Mouse (Mus musculus): ENCODE measurements around the gene Smarcd1.

Smarcd1 gene

DNA sequence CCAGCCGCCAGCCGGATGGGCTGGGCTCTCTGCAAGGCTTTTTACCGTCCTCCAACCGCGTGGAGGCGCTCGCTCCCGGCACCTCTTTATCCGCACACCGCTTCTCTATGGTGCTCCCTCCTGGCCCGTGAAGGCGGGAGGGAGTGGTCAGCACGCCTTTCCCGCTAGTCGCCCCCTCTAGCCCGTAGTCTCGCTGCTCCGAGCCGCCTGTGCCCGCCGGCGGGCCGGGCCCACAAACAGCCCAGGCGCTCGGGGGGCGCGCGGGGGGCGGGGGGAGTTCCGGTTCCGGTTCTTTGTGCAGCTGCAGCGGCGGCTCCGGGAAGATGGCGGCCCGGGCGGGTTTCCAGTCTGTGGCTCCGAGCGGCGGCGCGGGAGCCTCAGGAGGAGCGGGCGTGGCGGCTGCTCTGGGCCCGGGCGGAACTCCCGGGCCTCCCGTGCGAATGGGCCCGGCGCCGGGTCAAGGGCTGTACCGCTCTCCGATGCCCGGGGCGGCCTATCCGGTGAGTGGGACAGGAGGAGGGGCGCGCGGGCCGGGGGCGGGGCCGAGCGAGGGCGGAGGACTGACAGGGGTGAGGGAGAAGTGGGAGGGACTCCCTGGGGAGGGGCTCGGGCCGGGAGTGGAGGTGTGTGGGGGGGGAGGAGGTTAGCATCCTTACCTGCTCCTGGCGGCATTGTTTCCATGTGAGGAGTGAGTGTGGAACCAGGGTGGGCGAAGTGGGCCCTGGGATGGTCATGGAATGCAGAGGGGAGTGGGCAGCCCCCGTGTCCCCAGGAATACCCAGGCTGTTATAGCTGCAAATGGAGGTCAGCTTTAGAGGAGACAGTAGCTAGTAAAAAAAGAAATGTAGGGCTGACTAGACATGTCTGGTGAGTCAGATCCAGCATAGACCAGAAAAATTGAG is at the start of gene Smarcd1:
Gene Smarcd1 (plus strand): TSS at position 131 of the 902 bp plus-strand sequence.
- DNase-seq: peak; percentile 94

DNA sequence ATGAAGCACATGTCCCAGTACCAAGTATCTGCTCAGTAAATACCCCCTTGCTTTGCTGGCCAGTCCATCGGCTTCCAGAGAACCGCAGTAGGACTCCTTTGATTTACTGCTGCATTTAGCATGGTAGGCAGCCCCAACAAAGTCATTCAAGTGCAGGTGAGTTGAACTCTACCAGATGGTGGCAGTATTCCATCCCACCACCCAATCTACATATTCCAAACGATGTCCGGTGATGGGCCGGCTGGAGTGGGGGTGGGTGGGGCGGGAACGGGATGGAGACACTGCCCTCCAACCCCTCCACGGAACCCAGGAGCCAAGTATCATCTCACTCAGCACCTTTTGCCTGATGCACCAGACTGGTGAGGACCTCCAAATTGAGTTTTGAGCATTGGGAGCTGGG is 48.6 kb upstream of the Smarcd1 start:
- no peak for DNase-seq

DNA sequence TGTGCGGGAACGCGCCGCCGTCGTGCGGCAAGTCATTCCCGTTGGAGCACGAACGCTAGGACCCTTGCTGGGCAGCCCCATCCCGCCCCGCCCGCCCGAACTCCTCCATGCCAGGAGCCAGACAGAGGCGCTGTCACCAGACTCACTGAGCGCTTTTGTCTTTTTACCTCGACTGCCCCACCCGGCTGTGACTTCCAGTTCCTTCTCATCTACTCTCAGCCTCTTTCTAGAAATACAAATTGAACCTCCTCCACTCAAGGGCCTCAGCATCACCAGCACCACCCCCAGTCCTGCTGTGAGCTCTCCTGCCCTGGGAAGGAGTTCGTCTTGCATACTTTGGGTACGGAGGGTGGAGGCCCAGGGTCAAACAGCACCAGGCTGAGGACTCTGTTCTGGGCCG is 48.1 kb upstream of the Smarcd1 start:
- DNase-seq: no peak

DNA sequence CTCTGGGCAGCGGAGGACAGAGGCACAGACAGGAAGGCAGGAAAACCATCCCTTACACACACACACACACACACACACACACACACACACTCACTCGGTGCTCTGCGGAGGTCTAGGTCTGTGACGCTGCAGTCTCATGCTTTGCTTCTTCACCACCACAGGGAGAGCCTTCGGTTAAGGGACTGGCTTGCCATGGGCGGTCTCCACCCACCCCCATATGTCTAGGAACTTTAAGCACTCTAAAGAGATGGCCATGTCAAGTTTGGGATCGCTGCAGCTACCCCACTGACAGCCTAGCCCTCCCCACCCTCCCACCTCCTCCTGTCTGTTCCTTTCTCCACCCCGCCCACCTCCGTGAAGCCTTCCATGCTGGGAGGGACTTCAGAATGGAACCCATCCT is 46.0 kb upstream of the Smarcd1 start:
- no peak for DNase-seq

DNA sequence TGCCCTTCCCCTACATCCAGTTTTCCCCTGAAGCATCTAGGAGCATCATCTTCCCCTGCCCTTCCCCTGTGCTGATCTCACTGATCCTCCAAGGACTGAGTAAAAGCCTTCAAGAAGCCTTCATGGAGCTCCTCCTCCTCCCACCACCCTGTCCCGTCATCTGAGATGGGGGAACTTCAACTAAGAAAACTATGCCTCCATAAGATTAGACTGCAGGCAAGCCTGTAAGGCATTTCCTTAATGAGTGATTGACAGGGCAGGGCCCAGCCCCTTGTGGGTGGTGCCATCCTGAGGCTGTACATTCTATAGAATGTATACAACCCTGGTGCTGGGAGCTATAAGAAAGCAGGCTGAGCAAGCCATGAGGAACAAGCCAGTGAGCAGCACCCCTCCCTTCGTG is 43.5 kb upstream of the Smarcd1 start:
- no peak for DNase-seq

DNA sequence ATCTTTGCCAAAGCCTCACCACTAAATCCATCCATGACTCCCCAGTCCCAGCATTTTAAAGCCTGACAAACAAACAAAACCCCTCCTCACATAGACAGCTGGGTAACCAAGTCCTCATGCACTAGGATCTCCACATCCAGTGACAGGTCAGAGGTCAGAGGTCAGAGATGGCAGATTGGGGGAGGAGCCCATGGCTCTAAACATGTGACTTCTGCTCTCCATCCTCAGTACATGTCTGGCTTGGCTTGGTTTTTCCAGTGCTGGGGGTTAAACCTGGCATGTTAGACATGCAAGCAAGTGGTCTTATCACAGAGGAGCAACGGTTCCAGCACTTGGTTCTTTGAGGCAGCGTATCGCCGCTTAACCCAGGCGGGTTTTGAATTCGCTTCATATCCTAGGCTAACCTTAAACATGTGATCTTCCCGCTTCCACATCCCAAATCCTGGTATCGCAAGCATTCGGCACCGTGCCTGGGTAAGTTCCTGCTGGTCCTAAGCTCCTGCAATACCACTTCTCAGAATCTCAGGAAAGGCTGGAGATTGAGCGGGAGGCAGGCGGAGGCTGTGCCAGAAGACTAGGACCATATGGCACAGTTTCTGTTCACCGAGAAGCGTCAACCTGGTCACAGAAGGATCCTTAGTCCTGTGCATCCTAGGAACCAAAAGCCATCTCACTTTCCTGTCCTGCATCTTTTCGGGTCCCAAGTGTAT is 40.7 kb upstream of the Smarcd1 start:
- DNase-seq: peak; percentile 69

DNA sequence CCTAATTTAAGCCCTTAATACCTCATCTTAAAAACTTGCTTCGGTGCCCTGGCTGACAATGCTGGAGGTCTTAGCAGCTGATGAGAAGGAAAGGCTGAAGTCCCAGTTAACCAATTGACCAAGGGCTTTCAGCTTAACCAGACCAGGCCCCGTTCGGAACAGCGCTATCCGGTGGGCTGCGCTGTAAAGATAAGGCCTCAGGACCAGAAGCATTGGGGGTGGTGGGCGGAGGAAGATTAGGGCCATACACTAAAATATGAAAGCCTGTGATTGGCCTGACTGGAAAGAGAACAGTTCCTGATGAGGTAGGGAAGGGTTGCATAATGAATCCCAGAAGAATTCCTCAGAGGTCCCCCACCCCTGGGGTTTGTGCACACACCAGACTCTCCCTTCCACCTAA is 39.6 kb upstream of the Smarcd1 start:
- no peak for DNase-seq

DNA sequence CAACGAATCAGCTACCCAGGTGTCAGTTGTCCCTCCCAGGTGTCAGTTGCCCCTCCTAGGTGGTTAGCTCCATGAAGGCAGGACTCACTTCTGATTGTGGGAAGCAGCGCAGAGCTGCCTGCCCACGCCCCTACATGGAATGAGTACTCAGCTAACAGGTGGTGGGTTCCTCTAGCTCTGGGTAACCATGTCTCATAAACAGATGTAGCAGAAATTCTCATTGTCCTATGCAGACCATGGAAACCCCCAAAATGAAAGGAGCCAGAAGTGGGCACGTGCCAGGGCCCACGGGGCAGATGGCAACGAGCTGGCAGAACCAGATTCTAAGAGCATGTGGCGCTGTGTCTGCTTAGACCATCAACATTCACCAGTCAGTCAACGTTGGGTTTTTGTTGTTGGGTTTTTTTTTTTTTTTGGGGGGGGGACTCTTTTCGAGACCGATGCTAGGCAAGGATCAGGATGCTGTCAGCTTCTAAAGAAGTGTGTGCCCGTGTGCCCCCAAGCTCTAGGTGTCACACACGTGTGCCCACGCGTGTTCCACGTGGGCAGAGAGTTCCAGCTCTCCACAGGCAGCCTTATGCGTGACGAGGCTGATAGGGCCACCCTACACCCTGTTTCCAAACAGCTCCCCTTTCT is 37.8 kb upstream of the Smarcd1 start:
- DNase-seq: no peak

DNA sequence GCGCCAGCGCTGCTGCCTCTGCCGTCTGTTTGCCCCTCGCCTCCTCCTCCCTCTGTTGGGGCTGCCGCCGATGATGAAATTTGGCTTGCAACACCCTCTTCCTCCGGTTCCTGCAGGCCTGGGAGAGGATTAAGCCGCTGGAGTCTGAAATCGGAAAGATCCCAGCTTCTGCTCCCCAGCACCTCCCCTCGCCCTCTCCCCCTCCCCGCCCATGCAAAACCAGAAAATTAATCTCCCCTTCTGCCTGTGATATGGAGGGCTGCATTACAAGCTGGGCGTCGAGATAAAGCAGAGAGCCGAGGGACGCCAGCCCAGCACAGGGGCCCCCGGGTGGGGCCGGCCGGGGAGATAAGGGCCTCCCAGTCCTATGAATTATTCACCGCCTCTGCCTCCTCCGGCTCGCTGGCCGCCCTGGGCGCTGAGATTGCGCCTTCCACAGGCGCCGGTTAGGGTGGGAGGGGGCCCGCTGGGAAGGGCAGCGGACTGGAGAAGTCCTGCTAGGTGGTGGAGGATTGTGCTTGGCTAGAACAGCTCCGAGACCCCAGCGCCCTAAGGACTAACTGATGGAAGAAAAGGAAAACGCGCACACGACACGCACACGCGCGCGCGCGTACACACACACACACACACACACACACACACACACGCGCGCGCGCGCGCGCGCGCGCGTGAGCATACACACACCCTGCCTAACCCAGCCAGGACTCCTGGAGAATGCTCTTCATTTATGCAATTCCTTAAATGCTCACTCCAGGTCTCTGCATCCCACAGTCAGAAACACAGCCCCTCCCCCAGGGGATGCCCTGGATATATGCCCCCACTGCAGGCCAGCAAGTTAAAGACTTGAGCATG is 37.1 kb upstream of the Smarcd1 start:
- DNase-seq: peak; percentile 60

DNA sequence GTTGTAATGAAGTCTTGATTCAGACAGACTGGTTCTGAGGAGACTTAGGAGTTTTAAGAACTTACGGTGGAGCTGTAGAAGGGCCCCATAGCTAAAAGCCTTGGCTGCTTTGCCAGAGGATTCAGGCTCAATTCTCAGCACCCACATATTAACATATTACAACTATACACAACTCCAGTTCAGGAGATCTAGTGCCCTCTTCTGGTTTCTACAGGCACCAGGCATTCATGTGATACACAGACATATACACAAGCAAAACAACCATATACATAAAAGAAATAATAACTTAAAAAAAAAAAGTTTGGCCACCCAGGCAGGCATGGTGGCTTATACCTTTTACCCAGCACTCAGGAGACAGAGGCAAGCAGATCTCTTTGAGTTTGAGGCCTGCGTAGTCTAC is 34.4 kb upstream of the Smarcd1 start:
- DNase-seq: no peak

DNA sequence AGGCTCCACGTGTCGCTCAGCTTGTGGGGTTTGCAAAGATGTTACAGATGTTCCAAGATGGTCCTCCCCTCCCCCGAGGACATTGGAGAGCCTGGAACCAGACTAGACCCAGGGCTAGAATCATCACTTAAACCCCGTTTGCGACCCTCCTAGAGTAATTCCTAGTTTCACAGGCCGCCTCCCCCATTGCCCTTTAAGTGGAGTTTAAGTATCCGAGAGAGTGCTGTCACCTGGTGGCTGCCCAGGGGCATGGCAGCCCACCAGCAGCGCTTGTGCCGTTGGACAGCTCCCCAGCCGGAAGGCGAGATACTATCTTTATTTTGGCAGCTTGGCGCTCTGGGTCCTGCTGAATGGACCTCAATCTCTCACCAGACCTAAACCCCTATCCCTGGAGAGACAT is 33.0 kb upstream of the Smarcd1 start:
- peak; percentile 82 for DNase-seq

DNA sequence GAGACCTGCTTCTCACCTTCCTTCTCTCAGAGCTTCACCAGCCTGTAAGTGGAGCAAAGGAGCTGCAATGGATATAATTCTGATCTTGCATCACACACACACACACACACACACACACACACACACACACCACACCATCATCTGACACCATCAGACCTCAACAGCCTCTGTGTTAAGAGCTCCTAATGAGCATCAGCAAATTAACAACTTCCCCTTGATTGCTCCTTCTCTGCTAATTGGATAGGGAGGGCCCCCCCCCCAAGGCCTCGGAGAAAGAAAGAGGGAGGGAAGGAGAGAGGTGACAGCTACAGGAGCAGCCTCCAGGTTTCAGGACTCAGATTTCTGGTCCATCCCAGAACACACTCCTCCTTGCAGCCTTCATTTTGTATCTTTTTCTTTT is 32.5 kb upstream of the Smarcd1 start:
- no peak for DNase-seq

DNA sequence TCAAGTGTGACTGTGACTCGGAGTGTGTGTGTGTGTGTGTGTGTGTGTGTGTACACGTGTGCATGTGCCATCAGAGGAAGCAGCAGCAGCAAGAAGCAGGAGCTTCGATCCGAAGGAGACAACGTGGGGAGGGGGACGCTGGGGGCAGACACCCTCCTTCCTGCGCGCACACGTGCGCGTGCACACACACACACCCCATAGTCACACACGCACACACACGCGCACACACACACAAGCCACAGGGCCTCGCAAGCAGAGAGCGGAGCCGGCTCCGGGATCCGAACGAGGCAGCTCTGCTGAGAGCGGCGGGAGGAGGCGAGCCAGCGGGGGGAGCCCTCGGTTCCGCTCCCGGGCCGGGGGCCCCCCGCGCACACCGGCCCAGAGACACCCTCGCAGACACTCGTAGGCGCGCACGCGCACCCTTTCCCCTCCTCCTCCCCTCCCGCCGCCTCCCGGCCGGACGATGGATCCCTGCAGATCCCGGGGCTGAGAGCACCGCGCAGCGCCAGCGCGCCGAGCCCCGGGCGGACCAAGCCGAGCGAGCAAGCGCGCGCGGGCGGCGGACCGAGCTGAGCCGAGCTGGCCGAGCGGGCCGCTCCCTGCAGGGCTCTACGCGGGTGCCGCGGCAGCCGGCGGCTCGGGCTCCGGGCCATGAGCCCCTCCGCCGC is 31.6 kb upstream of the Smarcd1 start, which contains the start of gene Asic1:
Gene Asic1 (plus strand): TSS at position 215 of the 668 bp plus-strand sequence.
- DNase-seq: peak; percentile 83

DNA sequence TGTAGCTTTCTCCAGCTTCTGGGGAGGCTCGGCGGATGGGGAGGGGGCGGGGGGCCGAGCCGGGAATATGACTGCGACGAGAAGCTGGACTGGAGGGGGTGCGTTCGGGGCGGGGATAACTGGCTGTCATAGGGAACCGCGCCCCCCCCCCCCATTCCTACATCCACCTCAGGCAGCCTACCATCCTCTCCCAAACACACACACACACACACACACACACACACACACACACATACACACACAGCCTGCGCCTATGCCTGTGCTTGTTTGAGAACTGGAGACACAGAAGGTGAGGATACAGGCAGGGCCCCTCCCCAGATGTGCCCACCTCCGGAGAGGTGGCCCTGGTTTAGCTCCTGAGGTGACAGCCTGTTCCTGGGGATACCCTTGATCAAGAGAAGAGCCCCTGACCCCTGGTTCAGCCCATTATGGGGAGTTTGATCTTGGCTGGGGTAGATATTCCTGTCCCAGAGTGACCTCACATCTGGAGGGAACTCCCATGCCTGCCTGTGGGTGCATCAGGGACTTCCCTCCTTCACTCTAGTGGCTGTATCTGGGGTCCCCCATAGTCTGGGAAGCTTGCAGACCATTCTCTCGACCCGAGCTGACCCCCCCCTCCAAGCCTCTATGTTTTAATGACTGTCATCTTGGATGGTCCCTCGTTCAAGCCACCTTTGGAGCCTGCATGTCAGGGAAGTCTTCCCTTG is 30.8 kb upstream of the Smarcd1 start:
- no peak for DNase-seq

DNA sequence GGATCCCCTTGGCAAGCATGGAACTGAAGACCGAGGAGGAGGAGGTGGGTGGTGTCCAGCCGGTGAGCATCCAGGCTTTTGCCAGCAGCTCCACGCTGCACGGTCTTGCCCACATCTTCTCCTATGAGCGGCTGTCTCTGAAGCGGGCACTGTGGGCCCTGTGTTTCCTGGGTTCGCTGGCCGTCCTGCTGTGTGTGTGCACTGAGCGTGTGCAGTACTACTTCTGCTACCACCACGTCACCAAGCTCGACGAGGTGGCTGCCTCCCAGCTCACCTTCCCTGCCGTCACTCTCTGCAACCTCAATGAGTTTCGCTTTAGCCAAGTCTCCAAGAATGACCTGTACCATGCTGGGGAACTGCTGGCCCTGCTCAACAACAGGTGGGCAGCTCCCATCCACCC is 30.1 kb upstream of the Smarcd1 start:
- no peak for DNase-seq

DNA sequence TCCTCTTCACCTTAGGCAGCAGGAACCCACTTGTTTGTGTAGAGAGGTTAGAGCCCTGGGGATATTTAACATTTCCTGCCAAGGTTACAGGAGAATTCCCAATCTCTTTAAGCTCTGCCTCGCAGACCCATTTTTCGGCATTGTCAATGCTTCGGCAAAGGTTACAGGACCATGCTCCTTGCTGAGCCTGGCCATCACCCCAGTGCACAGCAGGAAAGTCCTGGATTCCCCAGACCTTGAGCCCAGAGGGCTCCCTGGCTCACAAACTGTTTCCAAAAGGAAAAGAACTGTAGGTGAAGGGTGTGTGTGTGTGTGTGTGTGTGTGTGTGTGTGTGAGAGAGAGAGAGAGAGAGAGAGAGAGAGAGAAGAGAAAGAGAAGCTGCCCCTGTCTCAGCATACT is 27.1 kb upstream of the Smarcd1 start:
- no peak for DNase-seq

DNA sequence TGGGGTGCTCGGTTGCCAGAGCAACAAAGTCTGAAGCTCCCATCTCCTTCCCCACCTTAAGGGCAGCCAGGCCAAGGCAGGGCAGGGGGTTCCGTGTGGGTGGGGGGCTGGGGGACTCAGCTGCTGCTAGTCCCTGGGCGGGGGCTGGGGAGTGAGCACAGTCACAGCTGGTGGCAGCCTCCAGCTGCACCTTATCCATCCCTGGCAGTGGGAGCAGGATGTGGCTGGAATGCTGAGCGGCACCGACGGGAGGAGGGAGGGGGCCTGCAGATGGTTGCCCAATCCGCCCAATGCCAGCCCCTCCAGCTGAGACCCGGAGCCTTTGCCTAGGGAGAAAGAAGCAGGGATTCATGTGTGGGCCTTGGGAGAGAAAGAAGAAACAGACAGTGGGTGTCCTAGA is 24.8 kb upstream of the Smarcd1 start:
- DNase-seq: no peak

DNA sequence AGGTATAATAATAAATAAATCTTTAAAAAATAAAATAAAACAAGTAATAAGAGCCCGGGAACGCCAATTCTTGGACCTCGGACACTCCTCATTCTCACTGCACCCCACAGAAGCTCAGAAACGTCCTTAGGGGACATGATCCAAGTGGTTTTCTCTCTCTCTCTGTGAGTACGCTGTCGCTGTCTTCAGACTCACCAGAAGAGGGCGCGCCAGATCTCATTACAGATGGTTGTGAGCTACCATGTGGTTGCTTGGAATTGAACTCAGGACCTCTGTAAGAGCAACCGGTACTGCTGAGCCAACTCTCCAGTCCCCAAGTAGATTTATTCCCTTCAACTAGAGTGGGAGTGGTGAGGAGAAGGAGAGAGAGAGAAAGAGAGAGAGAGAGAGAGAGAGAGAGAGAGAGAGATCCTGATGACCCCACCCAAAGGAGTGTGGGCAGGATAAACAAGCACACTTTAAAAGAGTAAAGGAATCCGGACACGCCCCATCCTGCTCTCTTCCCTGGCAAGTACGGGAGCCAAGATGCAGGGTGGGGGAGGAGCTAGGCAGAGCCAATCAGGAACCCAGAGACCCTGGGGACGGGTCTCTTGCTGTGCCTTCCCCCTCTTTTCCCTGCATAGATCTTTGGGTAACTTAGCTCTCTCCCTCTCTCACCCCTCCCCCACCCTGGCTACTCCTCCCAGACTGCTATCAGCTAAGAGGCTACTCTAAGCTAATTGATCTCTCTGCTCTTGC is 23.7 kb upstream of the Smarcd1 start:
- DNase-seq: no peak

DNA sequence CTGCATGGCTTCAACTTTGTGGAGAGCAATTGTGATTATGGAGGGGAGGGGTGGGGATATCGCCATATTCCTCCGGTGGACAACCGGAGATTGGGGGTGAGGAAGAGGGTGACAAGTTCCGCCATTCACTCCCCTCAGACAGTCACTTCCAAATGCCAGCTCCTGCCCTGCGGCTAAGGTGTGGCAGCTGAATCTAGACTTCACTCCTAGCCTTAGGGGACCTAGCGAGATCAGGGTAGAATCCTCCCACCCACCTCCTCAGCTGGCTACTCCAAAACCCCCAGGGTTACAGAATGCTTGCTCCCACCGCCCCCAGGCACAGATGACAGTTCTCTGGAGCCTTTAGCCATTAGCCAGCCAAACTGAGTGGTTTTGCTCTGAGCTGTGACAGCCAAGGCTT is 22.9 kb upstream of the Smarcd1 start:
- DNase-seq: no peak

DNA sequence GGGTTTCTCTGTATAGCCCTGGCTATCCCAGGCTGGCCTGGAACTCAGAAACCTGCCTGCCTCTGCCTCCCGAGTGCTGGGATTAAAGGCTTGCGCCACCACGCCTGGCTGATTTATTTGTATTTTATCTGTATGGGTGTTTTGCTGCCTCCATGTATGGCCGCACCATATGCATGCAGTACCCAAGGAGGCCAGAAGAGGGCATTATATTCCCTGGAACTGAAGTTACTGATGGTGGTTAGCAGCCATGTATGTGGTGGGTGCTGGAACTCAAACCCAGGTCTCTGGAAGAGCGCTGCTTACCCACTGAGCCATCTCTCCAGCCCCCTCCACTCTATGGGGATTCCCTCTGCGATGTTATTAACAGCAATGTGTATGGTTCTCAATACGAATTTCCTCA is 19.0 kb upstream of the Smarcd1 start:
- DNase-seq: no peak

DNA sequence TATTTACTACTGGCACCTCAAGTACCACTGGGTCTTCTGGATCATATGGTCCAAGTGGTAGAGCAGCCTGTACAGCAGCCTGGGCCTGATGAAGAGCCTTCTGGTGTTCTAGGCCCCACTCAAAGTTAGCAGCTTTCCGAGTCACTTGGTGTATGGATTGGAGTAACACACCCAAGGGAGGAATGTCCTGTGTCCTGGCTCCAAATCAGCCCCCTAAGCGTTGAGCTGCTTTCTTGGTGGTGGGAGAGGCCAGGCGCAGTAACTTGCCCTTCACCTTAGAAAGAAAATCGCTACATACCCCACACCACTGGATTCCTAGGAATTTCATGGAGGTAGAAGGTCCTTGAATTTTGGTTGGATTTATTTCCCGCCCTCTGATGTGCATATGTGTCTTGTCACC is 17.8 kb upstream of the Smarcd1 start:
- DNase-seq: no peak
